Mouse (Mus musculus) thymus, postnatal 36 days (tissue): ENCODE data around the gene Lrp1.
A peak's percentile ranks its signal among the peaks of the same experiment; 100 is the strongest.

Experiments
- DNase-seq, 2 experiments: peaks; one replicate each; pipeline ENCODE4 v3.0.0; 2022; ENCODE audit warnings: mixed read lengths in 2 of 2

Gene Lrp1

GRCm38 (mm10) chr10:127645791-127646190, 24.8 kb upstream of the Lrp1 start:
- DNase-seq, result no peak

- peak; percentile 83 to 84 for DNase-seq
Observed at GRCm38 (mm10) chr10:127643553-127644238, 22.7 kb upstream of the Lrp1 start.

GRCm38 (mm10) chr10:127642772-127643552, 22.0 kb upstream of the Lrp1 start, which contains the start of gene Stat6:
Gene Stat6, plus strand, starts transcription at chr10:127642986.
- DNase-seq, result peak; percentile 84 to 90

GRCm38 (mm10) chr10:127641861-127642771, 21.2 kb upstream of the Lrp1 start:
- peak; percentile 85 to 91 for DNase-seq

- DNase-seq, result no peak
Observed at GRCm38 (mm10) chr10:127640421-127640820, 19.5 kb upstream of the Lrp1 start.

GRCm38 (mm10) chr10:127632668-127633271, 11.8 kb upstream of the Lrp1 start:
- DNase-seq, result no peak

GRCm38 (mm10) chr10:127631261-127632214, 10.6 kb upstream of the Lrp1 start:
- DNase-seq, result no peak

GRCm38 (mm10) chr10:127626433-127626832, 5.5 kb upstream of the Lrp1 start:
- no peak for DNase-seq

GRCm38 (mm10) chr10:127623439-127624216, 2.7 kb upstream of the Lrp1 start:
- no peak for DNase-seq

- no peak for DNase-seq
Observed at GRCm38 (mm10) chr10:127622661-127623060, 1.7 kb upstream of the Lrp1 start.

GRCm38 (mm10) chr10:127622057-127622392, 1.1 kb upstream of the Lrp1 start:
- DNase-seq, result no peak

GRCm38 (mm10) chr10:127621191-127622056, 476 bp upstream of the Lrp1 start:
- peak; percentile 57 to 61 for DNase-seq

GRCm38 (mm10) chr10:127619941-127620405, 975 bp downstream of the Lrp1 start:
- DNase-seq, result no peak

GRCm38 (mm10) chr10:127619119-127619721, 1.7 kb downstream of the Lrp1 start:
- DNase-seq, result no peak

- no peak for DNase-seq
Observed at GRCm38 (mm10) chr10:127618173-127618572, 2.8 kb downstream of the Lrp1 start.

- no peak for DNase-seq
Observed at GRCm38 (mm10) chr10:127617294-127617693, 3.7 kb downstream of the Lrp1 start.

- DNase-seq, result no peak
Observed at GRCm38 (mm10) chr10:127616261-127616679, 4.7 kb downstream of the Lrp1 start.

GRCm38 (mm10) chr10:127615591-127615990, 5.4 kb downstream of the Lrp1 start:
- DNase-seq, result no peak

GRCm38 (mm10) chr10:127615034-127615374, 5.9 kb downstream of the Lrp1 start:
- no peak for DNase-seq
